Mouse (Mus musculus) hematopoietic stem cell, adult 5-6 weeks (primary cell): Measurements from ENCODE around the gene Abhd12. TPM values are rescaled to one million over a fixed set of nuclear protein-coding genes. Genes with fewer than 3 reads are reported as not detected.
"Not testable (repeated sequence)": the region's sequence is repeated elsewhere in the genome, so short reads cannot be mapped to it uniquely, and the experiment has no call there.

ENCODE experiments used
- ATAC-seq, 2 experiments: fragments of 125-278 bp in 1 of 2; replicated peaks in 1 of 2; 2 replicates each; pipeline ENCODE4 v1.8.0; 2016 to 2017; ENCODE audit warnings: inconsistent platforms in 2 of 2, mild to moderate bottlenecking in 2 of 2, moderate number of reproducible peaks in 2 of 2, low read depth in 1 of 2, moderate TSS enrichment in 1 of 2; ENCODE audit not compliant: low FRiP score in 2 of 2, poor library complexity in 2 of 2, severe bottlenecking in 2 of 2, insufficient read depth in 1 of 2, low TSS enrichment in 1 of 2
- total RNA-seq: library from RNA; stranded (forward); fragments of 172-1452, 232-1000 nt; gene quantifications from 2 replicates; pipeline ENCODE4 v1.2.3, GENCODE M21; 2017

Abhd12 gene
- total RNA-seq, 1 experiment from 2014 or later = 37.8 TPM

DNA sequence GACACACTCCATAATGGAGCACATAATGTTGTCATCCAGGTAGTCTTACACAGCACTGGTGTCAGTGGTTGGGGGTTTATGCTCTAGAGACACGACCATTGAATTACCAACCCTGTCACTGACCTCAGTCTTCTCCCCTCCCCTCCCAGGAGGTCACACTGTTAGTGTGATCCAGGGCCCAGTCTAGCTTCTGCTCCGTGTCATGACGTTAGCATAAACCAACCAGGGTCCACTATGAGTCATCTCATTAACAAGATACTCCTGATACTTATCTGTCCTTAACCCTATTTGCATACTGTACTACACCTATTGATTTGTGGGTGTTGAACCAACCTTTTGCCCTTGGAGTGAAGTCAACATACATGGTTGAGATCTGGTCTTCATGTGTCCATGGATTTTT lies 14.2 kb upstream of the Abhd12 start:
- no peak for ATAC-seq

- ATAC-seq = no peak
Observed at GRCm38 (mm10) chr2:150915786-150916185, 11.2 kb upstream of the Abhd12 start.

DNA sequence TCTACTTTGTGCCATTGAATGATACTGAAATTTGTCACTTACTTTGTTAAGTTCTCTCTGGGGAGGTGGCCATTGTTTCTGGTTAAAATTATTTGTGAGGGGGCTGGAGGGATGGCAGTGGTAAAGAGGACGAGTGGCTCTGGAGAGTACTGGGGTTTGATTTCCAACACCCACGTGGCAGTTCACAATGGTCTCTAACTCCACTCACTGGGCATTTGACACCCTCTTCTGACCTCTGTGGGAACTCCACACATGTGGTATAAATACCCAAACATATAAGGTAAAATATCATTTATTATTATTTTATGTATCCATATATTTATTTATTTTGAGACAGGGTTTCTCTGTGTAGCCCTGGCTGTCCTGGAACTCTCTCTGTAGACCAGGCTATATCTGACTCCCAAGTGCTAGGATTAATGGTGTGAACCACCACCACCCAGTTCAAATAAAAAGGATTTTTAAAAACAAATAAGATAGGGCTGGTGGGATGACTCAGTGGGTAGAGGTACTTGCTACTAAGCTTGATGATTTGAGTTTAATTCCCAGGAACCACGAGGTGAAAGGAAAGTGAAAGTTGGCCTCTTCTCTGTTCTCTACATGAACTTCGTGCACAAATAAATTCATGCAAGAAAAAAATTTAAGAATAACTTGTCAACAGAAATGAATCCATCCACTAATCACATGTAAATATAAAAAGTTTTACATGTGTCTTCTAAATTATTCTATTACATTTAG lies 10.4 kb upstream of the Abhd12 start:
- 0 out of 4 replicates have a peak, but pooled peaks of 1 of the 2 experiments have one; percentile 22 for ATAC-seq

GRCm38 (mm10) chr2:150910295-150910881 lies 5.8 kb upstream of the Abhd12 start:
- ATAC-seq = no peak

- ATAC-seq = peak; percentile 90 to 93
Observed at GRCm38 (mm10) chr2:150909429-150910039, 5.0 kb upstream of the Abhd12 start.

DNA sequence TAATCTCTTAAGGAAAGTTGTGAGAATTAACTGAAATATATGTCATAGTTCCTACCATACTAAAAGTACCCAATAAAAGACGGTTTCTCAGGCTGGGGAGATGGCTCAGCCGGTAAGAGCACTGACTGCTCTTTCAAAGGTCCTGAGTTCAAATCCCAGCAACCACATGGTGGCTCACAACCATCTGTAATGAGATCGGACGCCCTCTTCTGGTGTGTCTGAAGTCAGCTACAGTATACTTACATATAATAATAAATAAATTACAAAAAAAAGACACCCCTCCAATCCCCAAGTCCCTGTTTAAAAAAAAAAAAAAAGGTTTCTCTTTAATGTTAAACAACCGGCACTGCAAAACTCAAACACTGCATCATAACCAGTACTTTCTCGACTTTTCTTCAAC lies 4.3 kb upstream of the Abhd12 start:
- not testable (repeated sequence) for ATAC-seq

- peak; percentile 51 to 52 for ATAC-seq
Observed at GRCm38 (mm10) chr2:150904936-150905450, 452 bp upstream of the Abhd12 start, which contains the start of gene Gins1. Gins1 (plus strand) TSS chr2:150905400.

DNA sequence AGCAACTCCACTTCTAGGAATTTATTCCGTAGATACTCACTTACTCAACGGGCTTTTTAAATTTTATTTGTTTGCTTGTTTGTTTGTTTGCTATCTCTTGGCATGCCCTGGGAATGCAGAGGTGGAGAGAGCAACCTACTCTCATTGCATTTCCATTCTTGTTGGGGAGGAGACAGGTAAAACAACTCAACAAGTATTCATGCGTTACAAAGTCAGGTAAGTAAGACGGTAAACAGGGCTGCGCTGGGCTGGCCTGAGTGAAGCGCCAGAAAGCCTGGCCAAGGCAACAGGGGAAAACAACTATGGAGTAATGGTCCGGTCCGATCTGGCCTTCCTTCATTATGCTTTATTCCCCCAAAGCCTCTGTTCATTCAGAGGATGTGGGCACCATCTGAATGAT lies 2.2 kb downstream of the Abhd12 start:
- no peak for ATAC-seq

GRCm38 (mm10) chr2:150900341-150900740 lies 4.2 kb downstream of the Abhd12 start:
- ATAC-seq = no peak

- no peak; a peak in 1 of 4 replicates for ATAC-seq
Observed at GRCm38 (mm10) chr2:150895691-150896252, 8.8 kb downstream of the Abhd12 start.

GRCm38 (mm10) chr2:150894617-150895267 lies 9.8 kb downstream of the Abhd12 start:
- ATAC-seq = no peak

DNA sequence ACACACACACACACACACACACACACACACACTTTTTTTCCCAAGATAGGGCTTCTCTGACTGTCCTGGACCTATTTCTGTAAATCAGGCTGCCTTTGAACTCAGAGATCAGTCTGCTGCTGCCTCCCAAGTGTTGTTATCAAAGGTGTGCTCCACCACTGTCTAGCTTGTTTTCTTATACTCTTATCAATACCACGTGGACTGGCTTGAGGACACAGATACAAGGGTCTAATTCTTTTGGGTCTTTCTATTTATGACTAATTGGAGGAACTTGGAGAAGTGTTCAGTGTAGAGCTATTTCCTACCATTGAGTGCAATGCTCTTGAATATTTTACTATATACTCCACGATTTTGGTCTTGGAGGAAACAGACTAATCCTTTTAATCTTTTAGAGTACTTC lies 17.2 kb downstream of the Abhd12 start:
- no peak for ATAC-seq

GRCm38 (mm10) chr2:150886315-150886714 lies 18.2 kb downstream of the Abhd12 start:
- ATAC-seq = no peak

DNA sequence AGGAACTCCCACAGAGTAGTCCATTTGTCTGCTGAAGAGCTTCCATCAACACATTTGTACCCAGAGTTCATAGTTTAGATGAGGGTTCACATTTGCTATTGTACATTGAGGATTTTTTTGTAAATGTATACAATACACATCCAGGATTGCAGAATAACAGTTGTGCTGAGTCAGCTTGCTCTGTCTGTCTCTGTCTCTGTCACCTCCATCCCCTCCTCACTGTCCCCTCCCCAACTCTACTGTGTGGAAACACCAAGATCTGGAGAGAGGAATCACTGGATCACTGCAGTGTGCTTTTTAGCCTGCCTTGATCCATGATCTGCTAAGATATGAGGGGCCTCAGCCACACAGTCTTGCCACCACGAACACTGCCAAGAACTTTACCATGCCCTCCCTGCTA lies 18.7 kb downstream of the Abhd12 start:
- no peak for ATAC-seq

GRCm38 (mm10) chr2:150884779-150885110 lies 19.8 kb downstream of the Abhd12 start:
- ATAC-seq = no peak

DNA sequence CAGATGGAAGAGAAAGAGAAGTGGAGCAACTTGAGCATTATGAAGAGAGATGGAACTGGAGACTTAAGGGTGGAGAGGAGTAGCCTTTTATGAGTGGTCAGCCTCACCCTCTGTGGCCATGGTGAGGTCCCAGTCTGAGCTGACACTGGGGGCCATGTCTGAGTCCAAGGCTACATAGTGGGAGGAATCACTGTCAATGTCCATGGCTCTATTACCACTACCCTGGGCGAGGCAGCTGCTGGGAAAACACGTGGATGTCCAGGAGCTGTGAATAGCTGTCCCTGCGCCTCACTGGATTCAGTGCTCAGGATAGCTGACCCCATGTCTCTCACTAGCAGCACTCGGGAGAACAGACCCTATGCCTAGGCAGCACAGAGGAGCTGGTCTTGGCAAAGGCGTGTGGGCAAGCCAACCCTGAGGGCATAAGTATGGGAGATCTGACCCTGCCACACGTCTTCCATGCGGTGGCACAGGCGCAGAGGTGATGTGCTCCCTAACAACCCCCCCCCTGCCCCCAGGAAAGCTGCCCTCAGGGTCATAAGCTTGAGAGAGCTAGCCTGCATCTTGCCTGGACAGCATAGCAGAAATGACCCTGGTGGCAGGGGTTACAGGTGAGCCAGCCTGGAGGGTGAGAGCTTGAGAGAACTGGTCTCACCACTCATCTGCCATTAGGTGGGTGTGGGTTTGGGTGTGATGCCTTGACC lies 20.3 kb downstream of the Abhd12 start:
- no peak for ATAC-seq

GRCm38 (mm10) chr2:150877561-150877960 lies 27.0 kb downstream of the Abhd12 start:
- no peak for ATAC-seq
